Mouse (Mus musculus): ENCODE results near the gene Cmss1. TPM values are rescaled to one million over a fixed set of nuclear protein-coding genes. Genes with fewer than 3 reads are reported as not detected.

The Cmss1 gene
- total RNA-seq, 4 experiments from 2014 or later, result 63.7 to 86.8 (median 76.8) TPM

- no peak for DNase-seq (ENCODE audit: low spot score)
Measured at GRCm38 (mm10) chr16:57558258-57558657, 48.4 kb downstream of the Cmss1 start.

GRCm38 (mm10) chr16:57556244-57556643 is 50.4 kb downstream of the Cmss1 start:
- no peak for DNase-seq (ENCODE audit: low spot score)

- DNase-seq (ENCODE audit: low spot score), result no peak
Measured at GRCm38 (mm10) chr16:57555667-57556066, 51.0 kb downstream of the Cmss1 start.

GRCm38 (mm10) chr16:57554886-57555400 is 51.7 kb downstream of the Cmss1 start:
- DNase-seq (ENCODE audit: low spot score), result no peak

GRCm38 (mm10) chr16:57553235-57553634 is 53.4 kb downstream of the Cmss1 start:
- DNase-seq (ENCODE audit: low spot score), result no peak

GRCm38 (mm10) chr16:57552709-57553108 is 54.0 kb downstream of the Cmss1 start:
- no peak for DNase-seq (ENCODE audit: low spot score)

GRCm38 (mm10) chr16:57551617-57552016 is 55.0 kb downstream of the Cmss1 start:
- no peak for DNase-seq (ENCODE audit: low spot score)

- DNase-seq (ENCODE audit: low spot score), result no peak
Measured at GRCm38 (mm10) chr16:57550817-57551216, 55.8 kb downstream of the Cmss1 start.

GRCm38 (mm10) chr16:57550088-57550487 is 56.6 kb downstream of the Cmss1 start:
- no peak for DNase-seq (ENCODE audit: low spot score)

- peak; percentile 79 for DNase-seq (ENCODE audit: low spot score)
Measured at GRCm38 (mm10) chr16:57549061-57550037, 57.3 kb downstream of the Cmss1 start.

GRCm38 (mm10) chr16:57548608-57549007 is 58.1 kb downstream of the Cmss1 start:
- DNase-seq (ENCODE audit: low spot score), result no peak

GRCm38 (mm10) chr16:57546355-57546754 is 60.3 kb downstream of the Cmss1 start:
- no peak for DNase-seq (ENCODE audit: low spot score)

- DNase-seq (ENCODE audit: low spot score), result no peak
Measured at GRCm38 (mm10) chr16:57544441-57544840, 62.2 kb downstream of the Cmss1 start.

- DNase-seq (ENCODE audit: low spot score), result no peak
Measured at GRCm38 (mm10) chr16:57543243-57543642, 63.4 kb downstream of the Cmss1 start.

GRCm38 (mm10) chr16:57536511-57536910 is 70.2 kb downstream of the Cmss1 start:
- no peak for DNase-seq (ENCODE audit: low spot score)

- no peak for DNase-seq (ENCODE audit: low spot score)
Measured at GRCm38 (mm10) chr16:57534811-57535210, 71.9 kb downstream of the Cmss1 start.

GRCm38 (mm10) chr16:57534365-57534764 is 72.3 kb downstream of the Cmss1 start:
- no peak for DNase-seq (ENCODE audit: low spot score)

GRCm38 (mm10) chr16:57532081-57532493 is 74.6 kb downstream of the Cmss1 start:
- no peak for DNase-seq (ENCODE audit: low spot score)

- DNase-seq (ENCODE audit: low spot score), result no peak
Measured at GRCm38 (mm10) chr16:57530547-57530946, 76.1 kb downstream of the Cmss1 start.

GRCm38 (mm10) chr16:57528457-57528856 is 78.2 kb downstream of the Cmss1 start:
- DNase-seq (ENCODE audit: low spot score), result no peak

- DNase-seq (ENCODE audit: low spot score), result no peak
Measured at GRCm38 (mm10) chr16:57526893-57527292, 79.8 kb downstream of the Cmss1 start.

- DNase-seq (ENCODE audit: low spot score), result no peak
Measured at GRCm38 (mm10) chr16:57525476-57525875, 81.2 kb downstream of the Cmss1 start.

GRCm38 (mm10) chr16:57525046-57525445 is 81.6 kb downstream of the Cmss1 start:
- DNase-seq (ENCODE audit: low spot score), result no peak
